Mouse (Mus musculus): ENCODE measurements around the gene Btbd35f19. TPM values are rescaled to one million over a fixed set of nuclear protein-coding genes. Genes with fewer than 3 reads are reported as not detected.

The Btbd35f19 gene
- polyA plus RNA-seq (2014; fragmentation: Illumina TruSeq; extraction: RNeasy Lipid Tissue Mini Kit (QIAGEN cat#74804); ENCODE audit: low read depth, low replicate concordance): not detected

DNA sequence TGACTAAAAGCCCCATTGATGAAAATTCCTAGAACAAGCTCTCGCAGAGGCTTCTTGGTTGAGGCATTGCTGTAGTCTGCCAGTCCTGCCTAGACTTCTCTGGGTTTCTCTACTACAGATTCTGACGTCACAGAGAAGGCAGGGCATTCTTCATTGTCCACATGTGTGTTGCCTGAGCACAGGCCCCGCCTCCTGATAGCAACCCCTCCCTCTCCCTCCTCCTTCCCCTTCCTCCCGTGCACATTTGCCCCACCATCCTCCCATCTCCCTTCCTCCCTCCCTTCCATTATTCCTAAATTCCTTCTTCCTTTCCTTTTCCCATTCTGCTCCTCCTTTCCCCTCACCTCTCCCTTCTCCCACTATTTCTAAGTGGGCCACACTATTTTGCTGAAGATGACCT lies at the start of gene Btbd35f19:
Gene Btbd35f19, minus strand, starts transcription at position 101 of the 400 bp plus-strand sequence.

GRCm38 (mm10) chrX:31336154-31336553 lies 47.6 kb downstream of the Btbd35f19 start, which contains the start of gene Btbd35f26:
Gene Btbd35f26 (plus strand): TSS chrX:31336454.

Other genes starting within 250 kb of the Btbd35f19 start
- gene Spin2f, start 130.0 kb downstream of the Btbd35f19 start, polyA plus RNA-seq (2014; fragmentation: Illumina TruSeq; extraction: RNeasy Lipid Tissue Mini Kit (QIAGEN cat#74804); ENCODE audit: low read depth, low replicate concordance): not detected
- not detected for gene Btbd35f26, start 47.5 kb downstream of the Btbd35f19 start, polyA plus RNA-seq (2014; fragmentation: Illumina TruSeq; extraction: RNeasy Lipid Tissue Mini Kit (QIAGEN cat#74804); ENCODE audit: low read depth, low replicate concordance)
- gene Gm21883, start 190.4 kb upstream of the Btbd35f19 start, polyA plus RNA-seq (2014; fragmentation: Illumina TruSeq; extraction: RNeasy Lipid Tissue Mini Kit (QIAGEN cat#74804); ENCODE audit: low read depth, low replicate concordance): not detected
- not detected for gene Spin2e, start 235.0 kb upstream of the Btbd35f19 start, polyA plus RNA-seq (2014; fragmentation: Illumina TruSeq; extraction: RNeasy Lipid Tissue Mini Kit (QIAGEN cat#74804); ENCODE audit: low read depth, low replicate concordance)

All from heart, adult 10 weeks (tissue).